Mouse (Mus musculus) embryonic facial prominence, embryonic 14.5 days (tissue): ENCODE measurements around the gene Lrrc56. TPM values are rescaled to one million over a fixed set of nuclear protein-coding genes. Genes with fewer than 3 reads are reported as not detected.

ENCODE experiments used
- ATAC-seq: fragments of 200-750 bp; cut with Nextera tagmentation; 2 replicates; pipeline ENCODE4 v1.8.0; 2017; ENCODE audit warnings: low read depth, moderate number of reproducible peaks, moderate TSS enrichment
- DNase-seq: peaks from one replicate; pipeline ENCODE4 v3.0.0-alpha.2; 2015; ENCODE audit warnings: low spot score
- H3K27ac ChIP-seq: fragments of 300-500 bp; sonication (generic); replicated peaks from 2 replicates; pipeline ENCODE4 v1.5.1; 2014; ENCODE audit warnings: low read depth, mild to moderate bottlenecking, low read length, moderate library complexity
- H3K27me3 ChIP-seq: fragments of 300-500 bp; sonication (generic); replicated peaks from 2 replicates; pipeline ENCODE4 v1.6.1; 2014; ENCODE audit warnings: low read length; ENCODE audit not compliant: control insufficient read depth, insufficient read depth
- H3K36me3 ChIP-seq: fragments of 300-500 bp; sonication (generic); 2 replicates; pipeline ENCODE4 v1.6.1; 2014; ENCODE audit warnings: low read length, mixed read lengths; ENCODE audit not compliant: control insufficient read depth, insufficient read depth
- H3K4me1 ChIP-seq: fragments of 300-500 bp; sonication (generic); 2 replicates; pipeline ENCODE4 v1.6.1; 2014; ENCODE audit warnings: antibody characterized with exemption, low read length; ENCODE audit not compliant: control insufficient read depth, insufficient read depth
- H3K4me2 ChIP-seq: fragments of 300-500 bp; sonication (generic); 2 replicates; pipeline ENCODE4 v1.6.1; 2014; ENCODE audit warnings: low read depth, mild to moderate bottlenecking, low read length, moderate library complexity, mixed read lengths
- H3K4me3 ChIP-seq: fragments of 300-500 bp; sonication (generic); 2 replicates; pipeline ENCODE4 v1.5.1; 2014; ENCODE audit warnings: low read depth, mild to moderate bottlenecking, low read length
- H3K9ac ChIP-seq: fragments of 300-500 bp; sonication (generic); 2 replicates; pipeline ENCODE4 v1.6.1; 2014; ENCODE audit warnings: low read depth, mild to moderate bottlenecking, low read length, moderate library complexity, mixed read lengths
- H3K9me3 ChIP-seq: fragments of 300-500 bp; sonication (generic); 2 replicates; pipeline ENCODE4 v1.6.1; 2016; ENCODE audit warnings: low read length; ENCODE audit not compliant: control insufficient read depth
- WGBS: fragments of 180-500 bp; shearing (Covaris S2); extraction: QIAGEN DNeasy Blood & Tissue Kit; methylation state at CpG from one replicate; pipeline ENCODE4 v1.1.7; 2014; 5-methylcytosine and 5-hydroxymethylcytosine counted together
- polyA plus RNA-seq: library from polyadenylated mRNA; unstranded; fragments of >200 nt; fragmentation: Nextera tagmentation; extraction: Ambion mirVana; gene quantifications from 2 replicates; pipeline ENCODE4 v1.2.1, GENCODE M21; 2014

Lrrc56 gene
- polyA plus RNA-seq, 1 experiment from 2014 or later: 7.2 TPM

DNA sequence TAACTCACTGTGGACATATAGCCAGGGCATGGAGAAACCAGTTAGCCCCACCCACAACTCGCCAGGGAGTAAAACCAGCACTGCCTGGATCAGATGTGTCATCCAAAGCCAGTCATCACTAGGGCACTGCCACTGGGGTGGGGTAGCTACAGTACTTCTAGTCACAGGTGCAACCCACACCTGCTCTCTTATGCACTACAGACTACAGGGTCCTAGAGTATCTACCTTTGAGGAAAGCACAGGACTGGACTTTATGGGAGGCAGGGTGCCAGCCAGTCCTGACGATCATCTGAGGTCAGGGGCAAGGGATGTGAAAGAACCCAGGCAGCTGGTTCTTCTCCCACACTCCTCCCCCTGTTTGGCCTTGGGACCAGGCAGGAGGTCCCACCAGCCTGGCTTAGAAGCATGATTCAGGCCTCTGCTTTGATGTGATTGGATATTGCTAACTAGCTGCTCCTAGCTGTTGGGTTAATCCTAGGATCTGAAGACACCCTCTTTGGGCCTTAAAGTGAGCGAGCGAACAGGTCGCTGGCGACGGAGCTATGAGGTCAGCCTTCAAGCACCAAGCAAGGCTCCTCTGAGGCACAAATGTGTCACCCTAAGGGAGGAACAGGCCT, 25.9 kb upstream of the Lrrc56 start:
- Histone ChIP-seq H3K27me3 (no peaks in the 10 kb centered on the region), H3K9ac (peak overlapping the region; percentile 79), H3K4me2 (peak overlapping the region; percentile 81), H3K9me3 (no peaks in the 10 kb centered on the region), H3K4me3 (peak overlapping the region; percentile 60), H3K27ac (peak overlapping the region; percentile 75), H3K4me1 (peaks cover 16% of the 10 kb centered on the region), H3K36me3 (peaks cover 24% of the 10 kb centered on the region; the same call in 1 of the 2 replicates)
- no peak; the same call in 1 of the 2 replicates for ATAC-seq
- 18% methylated on average over 7 of the region's 7 CpGs for WGBS
- peak; percentile 43 for DNase-seq

- H3K9ac ChIP-seq: peak overlapping the region; percentile 79
- H3K4me2 ChIP-seq: peak overlapping the region; percentile 81
- H3K27me3 ChIP-seq: no peaks in the 10 kb centered on the region
- H3K36me3 ChIP-seq: peaks cover 19% of the 10 kb centered on the region; the same call in 1 of the 2 replicates
- H3K9me3 ChIP-seq: no peaks in the 10 kb centered on the region
- ATAC-seq (peak; percentile 58), DNase-seq (peak; percentile 91)
- peak overlapping the region; percentile 75 for H3K27ac ChIP-seq
- peaks cover 21% of the 10 kb centered on the region for H3K4me1 ChIP-seq
- peak overlapping the region; percentile 60 for H3K4me3 ChIP-seq
- 2% methylated on average over 22 of the region's 22 CpGs for WGBS
These were observed 25.4 kb upstream of the Lrrc56 start for GRCm38 (mm10) chr7:141168518-141168953.

GRCm38 (mm10) chr7:141169300-141169699, 24.7 kb upstream of the Lrrc56 start:
- H3K36me3 ChIP-seq: peaks cover 11% of the 10 kb centered on the region; the same call in 1 of the 2 replicates
- no peak for DNase-seq
- H3K4me1 ChIP-seq: peaks cover 21% of the 10 kb centered on the region
- ATAC-seq: no peak
- H3K9ac ChIP-seq: no peak overlapping the region
- H3K9me3 ChIP-seq: no peaks in the 10 kb centered on the region
- peak overlapping the region; percentile 81 for H3K4me2 ChIP-seq
- no peaks in the 10 kb centered on the region for H3K27me3 ChIP-seq
- H3K27ac ChIP-seq: peak overlapping the region; percentile 31
- WGBS: 75% methylated on average over 1 of the region's 1 CpGs
- H3K4me3 ChIP-seq: no peak overlapping the region

DNA sequence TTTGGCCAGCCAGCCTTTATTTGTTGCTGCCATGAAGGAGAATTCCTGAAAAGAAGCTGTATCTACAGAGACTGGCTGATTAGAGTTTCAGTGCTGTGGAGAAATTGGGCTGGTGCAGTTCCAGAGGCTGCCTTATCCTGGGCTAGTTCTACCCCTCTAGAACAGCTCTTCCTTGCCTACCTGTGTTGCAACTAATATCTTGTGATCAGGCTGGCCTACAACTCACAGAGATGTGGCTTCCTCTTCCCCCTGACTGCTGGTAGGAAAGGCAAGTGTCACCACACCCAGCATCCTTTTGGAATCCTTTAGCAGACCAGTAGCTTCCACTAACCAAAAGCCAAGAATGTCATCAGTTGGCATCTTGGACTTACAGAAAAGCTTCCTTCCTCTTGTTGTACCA, 24.1 kb upstream of the Lrrc56 start:
- Histone ChIP-seq H3K4me3 (no peak overlapping the region), H3K27me3 (no peaks in the 10 kb centered on the region), H3K4me2 (no peak overlapping the region), H3K36me3 (0 out of 2 replicates have a peak, but pooled peaks cover 7% of the 10 kb centered on the region), H3K4me1 (peaks cover 21% of the 10 kb centered on the region), H3K9ac (no peak overlapping the region), H3K9me3 (no peaks in the 10 kb centered on the region), H3K27ac (no peak overlapping the region)
- ATAC-seq (no peak), DNase-seq (no peak)

DNA sequence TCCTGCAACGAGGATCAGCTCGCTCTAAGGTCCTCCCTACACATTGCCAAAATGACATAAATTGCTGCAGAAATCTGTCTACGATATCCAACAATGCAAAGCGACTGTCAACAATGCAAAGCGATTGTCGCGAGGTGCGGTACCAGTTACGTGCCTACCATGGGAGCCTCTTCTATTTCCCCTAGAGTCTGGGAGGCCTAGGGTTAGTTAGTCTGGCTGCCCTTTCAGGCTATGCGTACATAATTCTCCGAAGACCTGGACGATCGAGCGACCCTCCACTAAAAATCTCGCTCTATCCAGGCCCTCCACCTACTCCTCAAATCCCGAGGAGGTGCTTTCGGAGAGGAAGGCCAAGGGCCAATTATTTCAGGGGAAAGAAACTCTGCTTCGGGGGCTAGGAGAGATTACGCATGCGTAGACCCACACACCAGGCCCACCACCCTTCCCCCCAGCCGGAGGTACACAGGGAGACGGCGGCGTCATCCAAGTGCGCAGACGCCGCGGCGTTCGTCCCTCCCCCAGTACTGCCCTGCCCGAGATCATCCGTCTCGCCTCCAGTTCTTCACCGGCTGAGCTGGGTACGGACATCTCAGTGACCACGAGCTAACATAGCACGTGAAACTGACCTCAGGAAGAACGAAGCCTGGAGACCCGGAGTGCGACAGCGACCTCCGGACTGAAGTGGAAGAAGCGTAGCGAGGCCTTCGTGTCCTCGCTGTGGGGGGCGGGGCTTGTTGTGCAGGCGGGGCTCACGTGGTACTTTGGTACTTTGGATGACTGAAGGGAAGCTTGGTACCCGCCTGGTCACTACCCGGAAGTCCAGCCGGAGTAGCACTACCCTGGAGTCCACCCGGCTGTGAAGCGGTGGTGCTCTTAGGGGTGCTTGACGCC, 21.6 kb upstream of the Lrrc56 start, which contains the start of gene Rnh1:
Gene Rnh1 (minus strand): TSS at position 742 of the 891 bp plus-strand sequence.
- ATAC-seq: peak; percentile 96
- peak within 1 kb of the TSS; percentile 71 for H3K4me2 ChIP-seq
- peak within 1 kb of the TSS; percentile 86 for H3K27ac ChIP-seq
- 3% methylated on average over 43 of the region's 55 CpGs for WGBS
- DNase-seq: peak; percentile 98
- H3K9ac ChIP-seq: peak within 1 kb of the TSS; percentile 69
- no peaks in the 10 kb centered on the region for H3K36me3 ChIP-seq
- H3K9me3 ChIP-seq: no peaks in the 10 kb centered on the region
- H3K4me1 ChIP-seq: peaks cover 21% of the 10 kb centered on the region
- peak within 1 kb of the TSS; percentile 56 for H3K4me3 ChIP-seq
- H3K27me3 ChIP-seq: no peaks in the 10 kb centered on the region

GRCm38 (mm10) chr7:141173323-141173850, 20.6 kb upstream of the Lrrc56 start:
- Histone ChIP-seq H3K9ac (peak overlapping the region; percentile 69), H3K4me3 (peak overlapping the region; percentile 56), H3K27ac (peak overlapping the region; percentile 86), H3K9me3 (no peaks in the 10 kb centered on the region), H3K36me3 (no peaks in the 10 kb centered on the region), H3K27me3 (no peaks in the 10 kb centered on the region), H3K4me1 (peaks cover 15% of the 10 kb centered on the region), H3K4me2 (peak overlapping the region; percentile 71)
- WGBS: 77% methylated on average over 5 of the region's 5 CpGs
- no peak for DNase-seq
- no peak for ATAC-seq

GRCm38 (mm10) chr7:141175068-141175467, 18.9 kb upstream of the Lrrc56 start:
- DNase-seq (no peak), ATAC-seq (no peak)
- Histone ChIP-seq H3K4me2 (no peak overlapping the region), H3K36me3 (no peaks in the 10 kb centered on the region), H3K4me3 (no peak overlapping the region), H3K27me3 (no peaks in the 10 kb centered on the region), H3K27ac (no peak overlapping the region), H3K4me1 (peaks cover 6% of the 10 kb centered on the region; the same call in 1 of the 2 replicates), H3K9ac (no peak overlapping the region), H3K9me3 (no peaks in the 10 kb centered on the region)
- 88% methylated on average over 4 of the region's 4 CpGs for WGBS

- Histone ChIP-seq H3K27me3 (no peaks in the 10 kb centered on the region), H3K9ac (peak overlapping the region; percentile 25; the same call in 1 of the 2 replicates), H3K4me3 (no peak overlapping the region), H3K4me1 (peaks cover 6% of the 10 kb centered on the region; the same call in 1 of the 2 replicates), H3K4me2 (no peak overlapping the region), H3K9me3 (no peaks in the 10 kb centered on the region), H3K36me3 (no peaks in the 10 kb centered on the region), H3K27ac (no peak overlapping the region)
- ATAC-seq: no peak
- peak; percentile 92 for DNase-seq
- 2% methylated on average over 8 of the region's 8 CpGs for WGBS
These were observed 17.8 kb upstream of the Lrrc56 start for GRCm38 (mm10) chr7:141176173-141176572.
